Mouse (Mus musculus) lung, postnatal 14 days (tissue): ENCODE results near the gene Kirrel.

Experiments used
- DNase-seq: peaks from one replicate; pipeline ENCODE4 v3.0.0; 2021

The Kirrel gene

DNA sequence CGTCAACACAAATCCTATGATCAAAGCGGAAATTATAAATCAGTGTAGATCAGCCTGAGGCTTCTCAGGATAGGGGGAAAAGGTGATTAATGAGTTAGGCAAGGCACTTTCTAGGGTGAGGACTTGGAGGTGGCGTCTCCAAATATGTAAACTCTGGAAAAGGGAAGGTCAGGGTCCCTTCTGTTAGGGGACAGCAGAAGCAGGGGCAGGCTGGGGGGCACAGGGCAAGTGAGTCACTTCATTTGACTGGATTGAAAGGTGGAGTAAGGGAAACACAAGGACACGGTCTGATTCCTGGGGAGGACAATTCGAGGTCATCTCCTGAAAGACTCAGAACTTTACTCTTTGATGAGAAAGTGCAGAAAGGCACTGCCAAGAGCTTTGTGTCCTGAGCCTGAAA, 97.6 kb downstream of the Kirrel start:
- no peak for DNase-seq

DNA sequence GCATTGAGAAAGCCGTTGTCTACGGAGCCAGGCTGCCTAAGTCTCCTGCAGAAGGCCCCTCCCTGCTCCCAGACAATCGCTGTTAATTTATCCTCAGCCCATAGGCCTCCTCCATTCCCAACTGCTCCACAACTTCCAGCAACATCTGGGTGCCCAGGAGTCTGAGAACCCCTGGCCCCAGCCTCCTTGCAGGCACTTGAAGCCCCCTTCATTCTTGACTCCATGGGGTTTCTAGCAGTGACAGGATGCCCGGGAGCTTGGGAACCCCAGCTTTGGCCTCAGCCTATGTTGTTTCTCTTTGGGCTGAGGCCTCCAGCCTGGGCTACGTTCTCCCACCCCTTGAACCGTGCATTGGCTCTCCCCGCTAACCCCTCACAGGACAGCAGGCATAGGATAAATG, 98.4 kb downstream of the Kirrel start:
- no peak for DNase-seq

DNA sequence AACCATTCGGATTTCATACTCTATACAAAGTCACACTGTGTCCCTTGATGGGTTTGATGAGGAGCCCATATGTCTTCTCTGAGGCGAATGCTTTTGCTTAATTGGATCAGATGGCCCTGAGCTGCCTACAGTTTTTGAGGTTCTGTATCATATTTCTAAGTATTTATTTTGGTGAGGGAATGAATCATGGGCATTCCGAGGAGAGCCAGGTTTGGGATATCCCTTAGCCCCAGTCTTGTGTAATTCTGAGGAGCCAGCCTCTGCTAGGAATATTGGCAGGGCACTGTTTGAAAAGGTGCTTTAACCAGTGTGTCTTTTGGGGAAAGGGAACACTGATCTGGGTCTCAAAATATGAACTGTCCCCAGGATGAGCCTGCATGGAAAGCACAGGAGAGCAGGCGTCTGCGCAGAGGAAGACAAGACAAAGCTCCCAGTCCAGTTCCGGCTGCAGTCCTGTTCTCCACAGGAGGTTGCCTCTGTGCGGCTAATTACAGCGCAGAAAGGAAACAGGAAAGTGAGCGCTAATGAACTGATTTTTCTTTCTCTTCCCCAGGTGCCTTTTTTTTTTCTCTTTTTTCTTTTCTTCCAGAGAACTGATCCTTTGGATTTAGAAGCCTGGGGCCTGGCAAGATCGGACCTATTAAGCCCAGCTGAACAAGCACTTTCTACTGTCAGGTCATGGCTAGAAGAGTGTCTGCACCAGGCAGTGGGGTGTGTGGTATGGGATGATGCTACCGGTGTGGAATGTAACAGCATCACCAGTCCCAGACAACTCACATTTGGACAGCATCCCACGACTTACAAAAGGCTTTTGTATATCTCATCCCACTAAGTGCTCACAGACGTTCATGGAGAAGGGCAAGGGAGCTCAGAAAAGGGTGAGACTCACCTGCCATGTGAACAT, 101.7 kb downstream of the Kirrel start:
- DNase-seq, result no peak

DNA sequence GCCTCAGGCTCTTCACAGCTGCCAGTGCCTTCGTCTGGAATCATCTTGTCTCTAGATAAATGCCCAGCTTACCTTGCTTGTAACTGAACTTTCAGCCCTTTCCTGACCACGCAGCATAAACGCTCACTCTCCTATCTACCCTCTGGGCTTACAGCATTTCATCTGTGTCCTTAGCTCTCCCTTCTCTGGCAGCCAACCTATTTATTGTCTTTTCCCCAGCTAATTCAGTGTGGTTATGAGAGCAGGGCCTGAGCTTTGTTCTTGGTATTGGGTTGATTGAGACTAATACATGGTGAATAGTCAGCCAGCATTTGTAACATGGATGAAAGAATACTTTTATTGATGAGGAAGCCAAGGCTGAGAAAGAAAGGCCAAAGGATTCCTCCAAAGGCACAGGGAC, 102.4 kb downstream of the Kirrel start:
- no peak for DNase-seq

DNA sequence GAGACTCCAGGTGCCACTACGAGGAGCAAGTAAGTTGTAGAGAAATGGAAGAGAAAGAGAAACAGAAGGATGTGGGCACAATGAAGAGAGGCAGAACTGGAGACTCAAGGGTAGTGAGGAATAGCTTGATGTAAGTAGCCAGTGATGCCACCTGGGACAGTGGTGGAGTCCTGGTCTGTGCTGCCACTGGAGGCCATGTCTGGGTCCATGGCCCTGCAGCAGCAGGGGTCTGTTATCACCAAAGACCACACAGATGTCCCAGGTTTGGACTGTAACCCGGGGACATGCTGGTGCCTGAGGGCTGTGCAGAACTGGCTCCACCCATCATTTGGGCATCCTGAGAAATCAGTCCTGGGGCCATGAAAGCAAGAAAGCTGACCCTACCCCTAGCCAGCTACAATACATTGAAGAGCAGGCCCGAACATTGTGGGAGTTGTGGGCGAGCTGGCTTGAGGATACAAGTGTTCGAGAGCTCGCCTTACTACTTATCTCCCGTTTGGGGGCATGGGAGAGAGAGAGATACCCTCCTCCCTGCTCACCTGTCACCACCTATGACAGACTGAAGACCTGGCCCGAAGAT, 107.1 kb downstream of the Kirrel start:
- no peak for DNase-seq

DNA sequence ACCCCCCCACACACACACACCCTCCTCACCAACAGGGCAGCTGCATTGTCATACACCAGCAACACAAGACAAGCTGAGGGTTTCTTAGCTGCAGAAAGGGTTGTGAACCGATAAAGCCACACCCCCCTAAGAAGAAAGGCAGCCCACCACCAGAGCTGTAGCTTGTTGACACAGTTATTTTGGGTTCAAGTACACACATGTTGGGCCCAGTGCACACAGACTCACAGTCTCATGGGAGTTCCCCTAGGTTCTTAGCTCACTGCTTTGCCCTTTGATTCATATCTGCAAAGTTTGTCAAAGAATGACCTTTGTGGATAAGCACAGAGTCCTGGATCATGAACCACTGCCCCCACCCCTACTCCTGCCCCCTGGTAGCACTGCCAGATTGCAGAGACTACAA, 120.6 kb downstream of the Kirrel start:
- DNase-seq, result no peak

DNA sequence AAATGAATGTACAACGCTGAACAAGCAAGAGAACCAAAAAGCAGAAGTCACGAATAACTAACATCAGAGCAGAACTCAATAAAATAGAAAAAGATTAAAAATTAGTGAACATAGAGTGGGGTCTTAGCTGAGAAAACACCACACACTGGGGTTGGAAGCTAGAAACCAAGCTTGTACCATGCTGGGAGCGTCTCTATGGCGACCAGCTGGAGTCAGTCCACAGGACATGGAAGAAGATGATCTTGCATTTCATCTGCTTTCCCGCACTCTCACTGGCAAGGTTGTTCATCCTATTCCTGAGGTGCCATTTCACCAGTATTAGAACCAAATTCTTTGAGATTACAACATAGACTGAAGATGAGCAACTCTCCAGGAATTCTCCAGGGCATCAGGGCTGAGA, 126.7 kb downstream of the Kirrel start:
- no peak for DNase-seq

DNA sequence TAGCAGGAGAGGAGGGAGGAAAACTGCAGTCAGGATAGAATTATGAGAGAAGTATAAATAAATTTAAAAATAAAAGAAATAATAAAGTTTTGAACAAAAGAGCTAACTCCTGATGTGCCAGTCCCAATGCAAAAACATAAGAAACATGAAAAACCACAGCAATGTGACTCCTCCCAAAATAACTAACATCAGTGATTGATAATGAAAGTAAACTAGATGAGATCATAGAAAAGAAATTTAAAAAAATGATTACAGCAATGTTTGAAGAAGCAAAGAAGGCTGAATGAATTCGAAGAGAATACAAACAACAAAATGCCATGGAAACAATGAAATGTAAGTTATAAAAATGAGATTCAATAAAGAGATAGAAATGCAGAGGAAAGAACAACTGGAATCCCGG, 132.8 kb downstream of the Kirrel start:
- no peak for DNase-seq

DNA sequence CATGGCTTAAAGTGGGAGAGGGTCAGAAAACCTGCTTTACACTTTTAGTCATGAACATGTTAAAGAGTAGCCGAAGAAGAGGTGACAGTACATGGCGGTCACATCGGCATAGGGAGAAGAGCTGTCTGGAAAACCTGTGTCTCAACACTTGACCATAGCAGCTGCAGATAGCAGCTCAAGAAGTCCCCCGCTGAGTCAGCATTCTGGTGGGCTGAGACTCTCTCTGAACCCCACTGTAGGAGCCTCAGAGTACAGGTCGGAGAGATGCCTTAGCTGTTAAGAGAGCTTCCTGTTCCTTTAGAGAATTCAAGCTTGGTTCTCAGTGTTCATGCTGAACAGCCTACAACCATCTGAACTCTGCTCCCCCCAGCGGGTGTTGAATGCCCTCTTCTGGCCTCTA, 136.0 kb downstream of the Kirrel start:
- no peak for DNase-seq

DNA sequence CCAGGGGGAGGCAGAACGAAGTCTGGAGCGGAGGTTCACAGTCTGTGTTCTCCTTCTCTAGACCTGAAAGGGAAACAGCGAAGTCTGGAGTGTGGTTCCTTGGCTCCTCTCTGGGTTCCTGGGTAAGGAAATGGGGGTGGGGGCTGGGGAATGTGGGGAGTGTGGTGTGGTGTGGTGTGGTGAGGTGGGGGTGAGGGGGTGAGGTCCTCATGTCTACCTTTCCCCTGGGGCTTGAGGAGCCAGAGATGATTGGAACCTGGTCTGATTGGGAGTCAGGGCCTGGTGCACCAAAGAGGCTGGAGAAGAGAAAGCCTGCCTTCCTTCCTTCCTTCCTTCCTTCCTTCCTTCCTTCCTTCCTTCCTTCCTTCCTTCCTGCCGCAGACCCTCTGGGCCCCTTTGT, 140.5 kb downstream of the Kirrel start:
- no peak for DNase-seq

DNA sequence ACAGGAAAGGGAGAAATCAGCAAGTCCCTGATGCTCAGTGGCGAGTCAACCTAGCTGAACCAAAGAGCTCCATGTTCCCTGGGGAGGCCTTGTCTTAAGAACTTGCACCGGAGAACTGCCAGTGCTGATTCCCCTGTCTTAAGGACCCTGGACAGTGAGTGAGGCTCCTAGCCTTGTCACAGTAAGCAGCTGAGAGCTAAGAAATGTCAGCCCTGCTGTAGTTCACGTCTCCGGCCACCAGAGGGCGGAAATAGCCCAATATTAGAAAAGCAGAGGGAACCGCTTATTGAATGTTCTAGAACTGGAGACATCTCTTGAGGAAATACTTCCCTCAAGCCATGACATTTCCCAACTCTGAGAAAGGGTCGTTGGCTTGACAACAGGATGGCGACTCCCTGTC, 141.2 kb downstream of the Kirrel start:
- DNase-seq, result peak; percentile 76

DNA sequence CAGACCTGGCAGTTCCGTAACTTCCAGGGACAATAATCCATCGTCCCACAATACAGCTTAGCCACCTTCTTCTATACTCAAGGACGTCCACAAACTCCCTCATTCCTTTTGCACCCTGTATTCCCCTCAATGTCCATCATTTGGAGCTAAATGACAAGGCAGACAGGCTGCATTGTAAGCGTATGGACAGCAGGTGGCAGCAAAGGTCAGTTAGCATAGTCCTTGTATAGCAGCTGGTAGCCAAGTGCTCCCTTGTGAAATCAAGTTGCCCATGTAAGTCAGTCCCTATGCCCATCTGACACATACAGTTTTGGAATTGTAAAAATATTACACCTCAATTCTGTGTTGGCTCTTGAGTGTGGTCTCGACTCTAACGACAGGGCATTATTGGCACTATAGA, 143.7 kb downstream of the Kirrel start:
- DNase-seq, result peak; percentile 73
